Mouse (Mus musculus): Measurements from ENCODE around the gene Gltp. TPM values are rescaled to one million over a fixed set of nuclear protein-coding genes. Genes with fewer than 3 reads are reported as not detected.
A peak's percentile ranks its signal among the peaks of the same experiment; 100 is the strongest.

Gltp gene
- polyA plus RNA-seq, 1 experiment = 134 TPM

GRCm38 (mm10) chr5:114718483-114718882 lies 27.7 kb upstream of the Gltp start:
- 90% methylated on average over 13 of the region's 13 CpGs for WGBS
- Histone ChIP-seq H3K36me3 (ENCODE audit: control insufficient read depth, insufficient read depth, low read length) (peaks cover 18% of the 10 kb centered on the region), H3K27me3 (ENCODE audit: control insufficient read depth, insufficient read depth, low read length) (no peaks in the 10 kb centered on the region), H3K4me1 (ENCODE audit: control insufficient read depth, insufficient read depth, insufficient read length) (no peaks in the 10 kb centered on the region), H3K4me3 (ENCODE audit: extremely low read depth, insufficient read depth, insufficient read length) (no peak overlapping the region), H3K27ac (ENCODE audit: insufficient read depth, low read length) (no peak overlapping the region)
- TF ChIP-seq POLR2A (IDR thresholded peaks at IDR 0.05; ENCODE audit: low read depth, low read length) (no peak), CTCF (IDR thresholded peaks at IDR 0.05; ENCODE audit: extremely low read depth, insufficient read depth, insufficient read length, insufficient replicate concordance) (no peak)
- no peak for DNase-seq (ENCODE audit: low read depth in 1 of 2, low spot score in 2 of 2)

GRCm38 (mm10) chr5:114717937-114718336 lies 27.2 kb upstream of the Gltp start:
- WGBS = 92% methylated on average over 8 of the region's 8 CpGs
- TF ChIP-seq POLR2A (IDR thresholded peaks at IDR 0.05; ENCODE audit: low read depth, low read length) (no peak), CTCF (IDR thresholded peaks at IDR 0.05; ENCODE audit: extremely low read depth, insufficient read depth, insufficient read length, insufficient replicate concordance) (no peak)
- Histone ChIP-seq H3K4me1 (ENCODE audit: control insufficient read depth, insufficient read depth, insufficient read length) (no peaks in the 10 kb centered on the region), H3K27ac (ENCODE audit: insufficient read depth, low read length) (no peak overlapping the region), H3K4me3 (ENCODE audit: extremely low read depth, insufficient read depth, insufficient read length) (no peak overlapping the region), H3K27me3 (ENCODE audit: control insufficient read depth, insufficient read depth, low read length) (no peaks in the 10 kb centered on the region), H3K36me3 (ENCODE audit: control insufficient read depth, insufficient read depth, low read length) (peaks cover 18% of the 10 kb centered on the region)
- no peak for DNase-seq (ENCODE audit: low read depth in 1 of 2, low spot score in 2 of 2)

- peaks cover 18% of the 10 kb centered on the region for H3K36me3 ChIP-seq (ENCODE audit: control insufficient read depth, insufficient read depth, low read length)
- TF ChIP-seq POLR2A (IDR thresholded peaks at IDR 0.05; ENCODE audit: low read depth, low read length) (no peak), CTCF (IDR thresholded peaks at IDR 0.05; ENCODE audit: extremely low read depth, insufficient read depth, insufficient read length, insufficient replicate concordance) (no peak)
- no peak overlapping the region for H3K27ac ChIP-seq (ENCODE audit: insufficient read depth, low read length)
- DNase-seq (ENCODE audit: low read depth in 1 of 2, low spot score in 2 of 2) = no peak
- H3K4me3 ChIP-seq (ENCODE audit: extremely low read depth, insufficient read depth, insufficient read length) = no peak overlapping the region
- H3K27me3 ChIP-seq (ENCODE audit: control insufficient read depth, insufficient read depth, low read length) = no peaks in the 10 kb centered on the region
- WGBS = 93% methylated on average over 12 of the region's 12 CpGs
- H3K4me1 ChIP-seq (ENCODE audit: control insufficient read depth, insufficient read depth, insufficient read length) = no peaks in the 10 kb centered on the region
Measured at GRCm38 (mm10) chr5:114717292-114717691, 26.5 kb upstream of the Gltp start.

GRCm38 (mm10) chr5:114714551-114714950 lies 23.8 kb upstream of the Gltp start:
- peaks cover 16% of the 10 kb centered on the region for H3K36me3 ChIP-seq (ENCODE audit: control insufficient read depth, insufficient read depth, low read length)
- H3K27me3 ChIP-seq (ENCODE audit: control insufficient read depth, insufficient read depth, low read length) = no peaks in the 10 kb centered on the region
- no peak overlapping the region for H3K4me3 ChIP-seq (ENCODE audit: extremely low read depth, insufficient read depth, insufficient read length)
- TF ChIP-seq POLR2A (IDR thresholded peaks at IDR 0.05; ENCODE audit: low read depth, low read length) (no peak), CTCF (IDR thresholded peaks at IDR 0.05; ENCODE audit: extremely low read depth, insufficient read depth, insufficient read length, insufficient replicate concordance) (no peak)
- no peak for DNase-seq (ENCODE audit: low read depth in 1 of 2, low spot score in 2 of 2)
- 96% methylated on average over 18 of the region's 18 CpGs for WGBS
- no peak overlapping the region for H3K27ac ChIP-seq (ENCODE audit: insufficient read depth, low read length)
- no peaks in the 10 kb centered on the region for H3K4me1 ChIP-seq (ENCODE audit: control insufficient read depth, insufficient read depth, insufficient read length)

GRCm38 (mm10) chr5:114709357-114709756 lies 18.6 kb upstream of the Gltp start:
- 51% methylated on average over 21 of the region's 21 CpGs for WGBS
- TF ChIP-seq CTCF (IDR thresholded peaks at IDR 0.05; ENCODE audit: extremely low read depth, insufficient read depth, insufficient read length, insufficient replicate concordance) = no peak
- no peak for TF ChIP-seq POLR2A (IDR thresholded peaks at IDR 0.05; ENCODE audit: low read depth, low read length)
- Histone ChIP-seq H3K36me3 (ENCODE audit: control insufficient read depth, insufficient read depth, low read length) (peaks cover 3% of the 10 kb centered on the region), H3K27me3 (ENCODE audit: control insufficient read depth, insufficient read depth, low read length) (no peaks in the 10 kb centered on the region), H3K4me3 (ENCODE audit: extremely low read depth, insufficient read depth, insufficient read length) (peak overlapping the region; percentile 40; the same call in 1 of the 2 replicates), H3K27ac (ENCODE audit: insufficient read depth, low read length) (peak overlapping the region; percentile 39; the same call in 1 of the 2 replicates), H3K4me1 (ENCODE audit: control insufficient read depth, insufficient read depth, insufficient read length) (0 out of 2 replicates have a peak, but pooled peaks cover 3% of the 10 kb centered on the region)
- DNase-seq (ENCODE audit: low read depth in 1 of 2, low spot score in 2 of 2) = no peak

- Histone ChIP-seq H3K27me3 (ENCODE audit: control insufficient read depth, insufficient read depth, low read length) (no peaks in the 10 kb centered on the region), H3K27ac (ENCODE audit: insufficient read depth, low read length) (no peak overlapping the region), H3K4me1 (ENCODE audit: control insufficient read depth, insufficient read depth, insufficient read length) (0 out of 2 replicates have a peak, but pooled peaks cover 3% of the 10 kb centered on the region), H3K4me3 (ENCODE audit: extremely low read depth, insufficient read depth, insufficient read length) (0 out of 2 replicates have a peak overlapping the region, but pooled peaks have one; percentile 95), H3K36me3 (ENCODE audit: control insufficient read depth, insufficient read depth, low read length) (peaks cover 2% of the 10 kb centered on the region; the same call in 1 of the 2 replicates)
- no peak for DNase-seq (ENCODE audit: low read depth in 1 of 2, low spot score in 2 of 2)
- WGBS = 60% methylated on average over 15 of the region's 15 CpGs
- TF ChIP-seq CTCF (IDR thresholded peaks at IDR 0.05; ENCODE audit: extremely low read depth, insufficient read depth, insufficient read length, insufficient replicate concordance) = no peak
- TF ChIP-seq POLR2A (IDR thresholded peaks at IDR 0.05; ENCODE audit: low read depth, low read length) = no peak
Measured at GRCm38 (mm10) chr5:114708491-114708890, 17.7 kb upstream of the Gltp start.

GRCm38 (mm10) chr5:114707265-114708068 lies 16.7 kb upstream of the Gltp start, which contains the start of gene Tchp:
Gene Tchp (plus strand): TSS chr5:114707760.
- peak; percentile 82 to 90 for DNase-seq (ENCODE audit: low read depth in 1 of 2, low spot score in 2 of 2)
- peaks cover 2% of the 10 kb centered on the region; the same call in 1 of the 2 replicates for H3K36me3 ChIP-seq (ENCODE audit: control insufficient read depth, insufficient read depth, low read length)
- TF ChIP-seq CTCF (IDR thresholded peaks at IDR 0.05; ENCODE audit: extremely low read depth, insufficient read depth, insufficient read length, insufficient replicate concordance) = peak; percentile 84; the same call in 1 of the 2 replicates
- no peak for TF ChIP-seq POLR2A (IDR thresholded peaks at IDR 0.05; ENCODE audit: low read depth, low read length)
- no peaks in the 10 kb centered on the region for H3K27me3 ChIP-seq (ENCODE audit: control insufficient read depth, insufficient read depth, low read length)
- whole genome bisulfite sequencing = 8% methylated on average over 49 of the region's 49 CpGs
- H3K4me3 ChIP-seq (ENCODE audit: extremely low read depth, insufficient read depth, insufficient read length) = peak within 1 kb of the TSS; percentile 95
- peak within 1 kb of the TSS; percentile 16; the same call in 1 of the 2 replicates for H3K27ac ChIP-seq (ENCODE audit: insufficient read depth, low read length)
- 0 out of 2 replicates have a peak, but pooled peaks cover 3% of the 10 kb centered on the region for H3K4me1 ChIP-seq (ENCODE audit: control insufficient read depth, insufficient read depth, insufficient read length)

Measured in spleen, adult 2 months (tissue).